Mouse (Mus musculus) cortical plate, adult 2 months (tissue): ENCODE measurements around the gene Tnfsf10.

Experiments used
- CTCF ChIP-seq: fragments of 200-500 bp; IDR thresholded peaks from 2 replicates; pipeline ENCODE4 v1.5.1; 2011; ENCODE audit warnings: mild to moderate bottlenecking, control low read depth, low read length; ENCODE audit not compliant: insufficient read depth; ENCODE audit errors: extremely low read depth
- POLR2A ChIP-seq: fragments of 200-500 bp; IDR thresholded peaks from 2 replicates; pipeline ENCODE4 v1.6.1; 2011; ENCODE audit warnings: mild to moderate bottlenecking, low read length, control low read depth; ENCODE audit not compliant: insufficient read depth; ENCODE audit errors: extremely low read depth

- TF ChIP-seq CTCF (no peak), POLR2A (no peak)
Observed at GRCm38 (mm10) chr3:27316559-27317287, at the start of gene Tnfsf10.
